Mouse (Mus musculus) testis, adult 2 months (tissue): ENCODE measurements at regions not wholly inside any gene's neighbourhood (a gene's known extent, or its start where the extent isn't known, plus 50 kb on each side); places are given as distances from the start of the nearest gene placed in this dataset.

Source experiments
- CTCF ChIP-seq: fragments of 200-500 bp; IDR thresholded peaks from 2 replicates; pipeline ENCODE4 v1.5.1; 2012; ENCODE audit warnings: low read depth, mild to moderate bottlenecking, inconsistent platforms, low read length, moderate library complexity; ENCODE audit not compliant: control insufficient read depth, insufficient read depth, insufficient replicate concordance
- POLR2A ChIP-seq: fragments of 200-500 bp; IDR thresholded peaks from 2 replicates; pipeline ENCODE4 v1.6.1; 2012; ENCODE audit warnings: low read depth, mild to moderate bottlenecking, inconsistent platforms, low read length, moderate library complexity; ENCODE audit not compliant: control insufficient read depth

DNA sequence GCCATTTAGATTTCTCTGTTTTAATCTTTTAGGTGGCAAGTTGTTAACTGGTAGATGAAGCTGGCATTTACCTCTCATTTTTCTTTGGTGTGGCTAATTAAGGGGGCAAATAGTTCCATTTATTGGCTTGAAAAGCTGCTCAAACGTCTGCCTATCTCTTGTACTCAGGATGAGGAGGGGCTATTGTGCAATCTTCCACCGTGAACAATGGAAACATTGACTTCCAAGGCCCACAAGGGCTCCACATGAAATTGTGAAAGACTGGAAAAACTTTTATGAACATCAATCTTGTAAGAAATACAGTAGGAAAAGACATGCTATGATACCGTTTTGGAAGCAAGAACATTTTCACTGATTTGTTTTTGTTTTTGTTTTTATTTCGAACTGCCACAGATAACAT lies 541.6 kb upstream of the Atp2b1 start:
- TF ChIP-seq CTCF = no peak
- no peak for TF ChIP-seq POLR2A
